Mouse (Mus musculus) common myeloid progenitor, adult 5-6 weeks (primary cell): ENCODE results near the gene Pnma1. TPM values are rescaled to one million over a fixed set of nuclear protein-coding genes. Genes with fewer than 3 reads are reported as not detected.

Source experiments
- ATAC-seq: replicated peaks from 2 replicates; pipeline ENCODE4 v1.8.0; 2016; ENCODE audit warnings: low read depth, mild to moderate bottlenecking, moderate TSS enrichment, inconsistent platforms; ENCODE audit not compliant: poor library complexity, severe bottlenecking
- total RNA-seq: library from RNA; stranded (forward); fragments of 200-1000, 187-1606 nt; gene quantifications from 2 replicates; pipeline ENCODE4 v1.2.3, GENCODE M21; 2017

Gene Pnma1
- total RNA-seq, 1 experiment from 2014 or later: 0.64 TPM

- no peak for ATAC-seq
Observed at GRCm38 (mm10) chr12:84113676-84114075, 34.6 kb downstream of the Pnma1 start.

GRCm38 (mm10) chr12:84110814-84111213 is 37.5 kb downstream of the Pnma1 start:
- no peak for ATAC-seq

GRCm38 (mm10) chr12:84109924-84110323 is 38.4 kb downstream of the Pnma1 start:
- no peak for ATAC-seq

- peak; percentile 32 for ATAC-seq
Observed at GRCm38 (mm10) chr12:84107692-84108091, 40.6 kb downstream of the Pnma1 start.

- ATAC-seq: no peak
Observed at GRCm38 (mm10) chr12:84107012-84107411, 41.3 kb downstream of the Pnma1 start.

GRCm38 (mm10) chr12:84101493-84101845 is 46.8 kb downstream of the Pnma1 start:
- ATAC-seq: no peak

GRCm38 (mm10) chr12:84100604-84101492 is 47.4 kb downstream of the Pnma1 start, which contains the start of gene Acot6:
Gene Acot6 (plus strand): TSS chr12:84100654.
- ATAC-seq: peak; percentile 71

GRCm38 (mm10) chr12:84100071-84100470 is 48.2 kb downstream of the Pnma1 start:
- no peak for ATAC-seq

GRCm38 (mm10) chr12:84099605-84100004 is 48.7 kb downstream of the Pnma1 start:
- no peak for ATAC-seq

Other genes with a start within 250 kb of the Pnma1 start
- 14.1 and 17.0 TPM in 2 replicates for gene Numb, start 226.6 kb downstream of the Pnma1 start, total RNA-seq
- gene Riox1, start 197.9 kb downstream of the Pnma1 start, total RNA-seq: 15.2 and 16.7 TPM in 2 replicates
- not detected in 2 replicates for gene Heatr4, start 163.6 kb downstream of the Pnma1 start, total RNA-seq
- gene Acot2, start 160.6 kb downstream of the Pnma1 start, total RNA-seq: 13.1 and 16.3 TPM in 2 replicates
- gene Acot1, start 139.0 kb downstream of the Pnma1 start, total RNA-seq: 7.9 and 10.9 TPM in 2 replicates
- gene Acot4, start 110.1 kb downstream of the Pnma1 start, total RNA-seq: not detected in 2 replicates
- gene Gm49366, start 109.6 kb downstream of the Pnma1 start, total RNA-seq: not detected in 2 replicates
- gene Acot3, start 96.3 kb downstream of the Pnma1 start, total RNA-seq: not detected in 2 replicates
- not detected in 2 replicates for gene Acot5, start 79.2 kb downstream of the Pnma1 start, total RNA-seq
- 1.6 and 2.5 TPM in 2 replicates for gene Acot6, start 47.8 kb downstream of the Pnma1 start, total RNA-seq
- gene Dnal1, start 34.1 kb downstream of the Pnma1 start, total RNA-seq: 2.3 and 4.1 TPM in 2 replicates
- gene Elmsan1, start 70.4 kb upstream of the Pnma1 start, total RNA-seq: 13.0 and 15.1 TPM in 2 replicates
- gene Ptgr2, start 136.7 kb upstream of the Pnma1 start, total RNA-seq: 47.0 and 55.7 TPM in 2 replicates
- 47.0 and 51.8 TPM in 2 replicates for gene Zfp410, start 168.4 kb upstream of the Pnma1 start, total RNA-seq
- 12.7 and 17.5 TPM in 2 replicates for gene Coq6, start 213.2 kb upstream of the Pnma1 start, total RNA-seq
- 1.8 and 2.2 TPM in 2 replicates for gene Fam161b, start 213.3 kb upstream of the Pnma1 start, total RNA-seq